Mouse (Mus musculus) heart, adult 8-10 months (tissue): ENCODE measurements at regions not wholly inside any gene's neighbourhood (a gene's known extent, or its start where the extent isn't known, plus 50 kb on each side); places are given as distances from the start of the nearest gene placed in this dataset.

Experiments
- DNase-seq: peaks from one replicate; pipeline ENCODE4 v3.0.0; 2022; ENCODE audit warnings: low spot score

DNA sequence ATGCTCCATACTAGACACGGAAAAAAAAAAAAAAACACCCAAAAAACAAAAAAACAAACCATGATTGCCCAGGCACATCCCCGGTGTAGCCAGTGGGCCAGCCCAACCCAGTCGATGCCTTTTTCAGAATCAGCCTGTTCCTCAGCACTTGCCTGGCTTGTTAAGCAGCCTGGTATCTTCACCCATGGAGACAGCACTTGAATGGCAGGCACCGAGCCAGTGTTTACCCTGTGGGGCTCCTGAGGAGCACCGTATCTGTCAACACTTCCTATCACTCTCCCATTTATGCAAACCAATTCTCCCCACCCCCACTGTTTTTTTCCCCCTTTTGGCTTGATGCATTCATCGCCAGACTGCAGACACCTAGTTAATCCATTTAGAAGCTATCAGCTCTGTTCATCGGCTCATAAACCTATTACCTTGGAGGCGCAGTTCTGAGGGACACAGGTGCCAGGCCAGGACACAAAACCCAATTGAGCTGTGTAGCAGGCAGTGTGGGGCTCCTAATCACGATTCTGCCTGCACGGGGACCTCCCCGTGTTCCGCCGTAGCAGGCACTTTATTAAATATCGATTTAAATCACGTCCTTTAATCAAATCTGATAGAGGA, 537.8 kb downstream of the Ofcc1 start:
- no peak for DNase-seq

GRCm38 (mm10) chr13:39774554-39774953, 586.7 kb downstream of the Ofcc1 start:
- DNase-seq = no peak

GRCm38 (mm10) chr13:39774111-39774510, 587.1 kb downstream of the Ofcc1 start:
- DNase-seq = no peak

DNA sequence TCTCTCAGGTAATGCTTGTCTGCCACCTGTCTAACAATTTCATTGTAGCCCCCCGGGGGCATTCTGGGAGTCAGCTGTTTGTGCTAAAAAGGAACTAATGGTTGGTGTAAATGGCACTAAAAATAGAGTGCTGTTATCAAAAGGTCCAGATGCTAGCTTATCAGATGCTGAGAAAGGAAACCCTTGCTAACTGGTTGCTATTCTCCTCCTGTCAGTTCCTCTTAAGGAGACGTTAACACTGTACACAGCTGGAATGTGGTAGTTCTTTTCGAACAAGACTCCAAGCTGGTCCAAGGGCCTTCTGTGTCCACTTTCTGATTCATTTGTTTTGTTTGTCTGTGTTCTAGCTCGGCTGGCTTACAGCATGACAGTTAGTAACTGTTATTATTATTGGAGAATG, 592.0 kb downstream of the Ofcc1 start:
- no peak for DNase-seq

GRCm38 (mm10) chr13:39766897-39767296, 594.4 kb downstream of the Ofcc1 start:
- DNase-seq = no peak
